Mouse (Mus musculus): ENCODE measurements at regions not wholly inside any gene's neighbourhood (a gene's known extent, or its start where the extent isn't known, plus 50 kb on each side); places are given as distances from the start of the nearest gene placed in this dataset.

DNA sequence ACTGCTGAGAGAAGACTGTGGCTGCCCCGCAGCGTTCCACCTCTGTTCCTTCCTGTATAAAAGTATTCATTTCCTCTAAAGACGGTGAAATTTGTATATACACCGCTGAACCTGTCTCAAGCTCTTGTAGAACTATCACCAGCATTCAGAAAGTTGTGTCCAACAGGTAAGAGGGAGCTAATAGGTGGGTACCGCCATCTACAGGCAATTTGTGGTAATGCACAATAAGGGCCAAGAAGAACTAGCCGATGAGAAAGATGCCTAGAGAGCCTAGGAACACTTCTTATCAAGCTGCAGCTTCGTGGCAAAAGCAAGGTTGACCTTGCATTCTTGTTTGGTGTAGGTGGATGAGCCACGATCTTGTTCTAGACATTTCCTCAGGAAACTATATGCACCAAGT is 61.6 kb upstream of the Gm10181 start:
- TF ChIP-seq POLR2A (IDR thresholded peaks at IDR 0.05; ENCODE audit: control insufficient read depth in 1 of 2, insufficient read depth in 1 of 2, low read depth in 1 of 2, low read length in 2 of 2, poor library complexity in 1 of 2) (no peak), MAFK (IDR thresholded peaks at IDR 0.05; ENCODE audit: borderline replicate concordance, low read depth, low read length) (no peak), MYB (IDR thresholded peaks at IDR 0.05; ENCODE audit: low read depth, low read length) (no peak), ZC3H11A (IDR thresholded peaks at IDR 0.05; ENCODE audit: low read depth, low read length) (peak; percentile 60), CTCF (IDR thresholded peaks at IDR 0.05 in 2 of 3, conservative IDR thresholded peaks at IDR 0.05 in 1 of 3; ENCODE audit: control insufficient read depth in 1 of 3, insufficient read depth in 1 of 3, low read depth in 2 of 3, low read length in 3 of 3, poor library complexity in 1 of 3, severe bottlenecking in 1 of 3) (peak; percentile 47 to 90 (median 78)), ZKSCAN1 (IDR thresholded peaks at IDR 0.05; ENCODE audit: low read depth, low read length) (no peak), E2F4 (IDR thresholded peaks at IDR 0.05; ENCODE audit: borderline replicate concordance, low read depth, low read length) (no peak), UBTF (IDR thresholded peaks at IDR 0.05; ENCODE audit: borderline replicate concordance, insufficient read depth, low read depth, low read length) (no peak), BHLHE40 (IDR thresholded peaks at IDR 0.05; ENCODE audit: borderline replicate concordance, low read depth, low read length) (no peak), ZNF384 (IDR thresholded peaks at IDR 0.05; ENCODE audit: low read depth, low read length) (no peak), EP300 (IDR thresholded peaks at IDR 0.05; ENCODE audit: low read depth in 1 of 2, low read length in 2 of 2) (no peak), RCOR1 (IDR thresholded peaks at IDR 0.05; ENCODE audit: low read depth, low read length) (no peak), TAL1 (IDR thresholded peaks at IDR 0.05; ENCODE audit: low read length) (no peak)
